Mouse (Mus musculus): Measurements from ENCODE around the gene Fscn2. TPM values are rescaled to one million over a fixed set of nuclear protein-coding genes. Genes with fewer than 3 reads are reported as not detected.
A peak's percentile ranks its signal among the peaks of the same experiment; 100 is the strongest.

Fscn2 gene
- polyA plus RNA-seq (2014; fragmentation: Nextera tagmentation; extraction: Ambion mirVana) = 1.0 TPM in 1 of 2 replicates, not detected in the other

- DNase-seq (ENCODE audit: low spot score) (no peak), ATAC-seq (replicated peaks; ENCODE audit: low FRiP score) (no peak)
- H3K4me2 ChIP-seq (ENCODE audit: low read depth, low read length, severe bottlenecking) = no peak within 1 kb of the TSS
- 65% methylated on average over 10 of the region's 10 CpGs for WGBS
- no peaks in the 10 kb centered on the region for H3K36me3 ChIP-seq (ENCODE audit: control insufficient read depth, insufficient read depth, low read length)
- H3K27ac ChIP-seq (ENCODE audit: low read depth, low read length) = no peak within 1 kb of the TSS
- H3K27me3 ChIP-seq (ENCODE audit: control insufficient read depth, insufficient read depth, low read length) = 0 out of 2 replicates have a peak, but pooled peaks cover 2% of the 10 kb centered on the region
- no peak within 1 kb of the TSS for H3K9ac ChIP-seq (ENCODE audit: low read length)
- H3K4me3 ChIP-seq (ENCODE audit: low read depth, low read length) = no peak within 1 kb of the TSS
- peaks cover 10% of the 10 kb centered on the region for H3K4me1 ChIP-seq (replicated peaks; ENCODE audit: control insufficient read depth, insufficient read depth, low read length)
- H3K9me3 ChIP-seq (ENCODE audit: control insufficient read depth, low read length) = no peaks in the 10 kb centered on the region
Measured at GRCm38 (mm10) chr11:120361295-120361694, at the start of gene Fscn2. Gene Fscn2 (plus strand): TSS chr11:120361534.

- H3K9ac ChIP-seq (ENCODE audit: low read length) = peak overlapping the region; percentile 80
- DNase-seq (ENCODE audit: low spot score) = peak; percentile 61
- H3K27ac ChIP-seq (ENCODE audit: low read depth, low read length) = peak overlapping the region; percentile 86
- peak overlapping the region; percentile 37 for H3K4me3 ChIP-seq (ENCODE audit: low read depth, low read length)
- WGBS = 49% methylated on average over 10 of the region's 10 CpGs
- H3K4me1 ChIP-seq (replicated peaks; ENCODE audit: control insufficient read depth, insufficient read depth, low read length) = peaks cover 31% of the 10 kb centered on the region
- H3K4me2 ChIP-seq (ENCODE audit: low read depth, low read length, severe bottlenecking) = peak overlapping the region; percentile 77
- no peak; the same call in 1 of the 2 replicates for ATAC-seq (replicated peaks; ENCODE audit: low FRiP score)
- H3K9me3 ChIP-seq (ENCODE audit: control insufficient read depth, low read length) = no peaks in the 10 kb centered on the region
- H3K27me3 ChIP-seq (ENCODE audit: control insufficient read depth, insufficient read depth, low read length) = peaks cover 6% of the 10 kb centered on the region
- H3K36me3 ChIP-seq (ENCODE audit: control insufficient read depth, insufficient read depth, low read length) = no peaks in the 10 kb centered on the region
Measured at GRCm38 (mm10) chr11:120311561-120311960, 49.8 kb upstream of the Fscn2 start.

GRCm38 (mm10) chr11:120312069-120312468 is 49.3 kb upstream of the Fscn2 start:
- DNase-seq (ENCODE audit: low spot score) (no peak), ATAC-seq (replicated peaks; ENCODE audit: low FRiP score) (no peak)
- H3K9ac ChIP-seq (ENCODE audit: low read length) = peak overlapping the region; percentile 17
- H3K4me2 ChIP-seq (ENCODE audit: low read depth, low read length, severe bottlenecking) = no peak overlapping the region
- no peak overlapping the region for H3K4me3 ChIP-seq (ENCODE audit: low read depth, low read length)
- no peaks in the 10 kb centered on the region for H3K36me3 ChIP-seq (ENCODE audit: control insufficient read depth, insufficient read depth, low read length)
- peaks cover 32% of the 10 kb centered on the region for H3K4me1 ChIP-seq (replicated peaks; ENCODE audit: control insufficient read depth, insufficient read depth, low read length)
- peak overlapping the region; percentile 86; the same call in 1 of the 2 replicates for H3K27ac ChIP-seq (ENCODE audit: low read depth, low read length)
- peaks cover 2% of the 10 kb centered on the region; the same call in 1 of the 2 replicates for H3K27me3 ChIP-seq (ENCODE audit: control insufficient read depth, insufficient read depth, low read length)
- 77% methylated on average over 6 of the region's 6 CpGs for WGBS
- no peaks in the 10 kb centered on the region for H3K9me3 ChIP-seq (ENCODE audit: control insufficient read depth, low read length)

- Histone ChIP-seq H3K4me1 (replicated peaks; ENCODE audit: control insufficient read depth, insufficient read depth, low read length) (peaks cover 27% of the 10 kb centered on the region), H3K4me3 (ENCODE audit: low read depth, low read length) (no peak overlapping the region), H3K27me3 (ENCODE audit: control insufficient read depth, insufficient read depth, low read length) (no peaks in the 10 kb centered on the region), H3K27ac (ENCODE audit: low read depth, low read length) (no peak overlapping the region), H3K9ac (ENCODE audit: low read length) (no peak overlapping the region; the same call in 1 of the 2 replicates), H3K9me3 (ENCODE audit: control insufficient read depth, low read length) (no peaks in the 10 kb centered on the region), H3K4me2 (ENCODE audit: low read depth, low read length, severe bottlenecking) (0 out of 2 replicates have a peak overlapping the region, but pooled peaks have one; percentile 2), H3K36me3 (ENCODE audit: control insufficient read depth, insufficient read depth, low read length) (no peaks in the 10 kb centered on the region)
- ATAC-seq (replicated peaks; ENCODE audit: low FRiP score) (no peak), DNase-seq (ENCODE audit: low spot score) (peak; percentile 35)
- 50% methylated on average over 6 of the region's 6 CpGs for WGBS
Measured at GRCm38 (mm10) chr11:120313906-120314685, 47.2 kb upstream of the Fscn2 start.

- Histone ChIP-seq H3K27me3 (ENCODE audit: control insufficient read depth, insufficient read depth, low read length) (no peaks in the 10 kb centered on the region), H3K27ac (ENCODE audit: low read depth, low read length) (peak overlapping the region; percentile 95), H3K4me2 (ENCODE audit: low read depth, low read length, severe bottlenecking) (peak overlapping the region; percentile 61), H3K9me3 (ENCODE audit: control insufficient read depth, low read length) (no peaks in the 10 kb centered on the region), H3K4me1 (replicated peaks; ENCODE audit: control insufficient read depth, insufficient read depth, low read length) (peaks cover 27% of the 10 kb centered on the region), H3K9ac (ENCODE audit: low read length) (peak overlapping the region; percentile 83), H3K36me3 (ENCODE audit: control insufficient read depth, insufficient read depth, low read length) (no peaks in the 10 kb centered on the region), H3K4me3 (ENCODE audit: low read depth, low read length) (peak overlapping the region; percentile 36; the same call in 1 of the 2 replicates)
- ATAC-seq (replicated peaks; ENCODE audit: low FRiP score) (no peak), DNase-seq (ENCODE audit: low spot score) (no peak)
- WGBS = 40% methylated on average over 16 of the region's 16 CpGs
Measured at GRCm38 (mm10) chr11:120314721-120315415, 46.5 kb upstream of the Fscn2 start.

GRCm38 (mm10) chr11:120315416-120315761 is 45.9 kb upstream of the Fscn2 start:
- H3K27me3 ChIP-seq (ENCODE audit: control insufficient read depth, insufficient read depth, low read length) = no peaks in the 10 kb centered on the region
- H3K9me3 ChIP-seq (ENCODE audit: control insufficient read depth, low read length) = no peaks in the 10 kb centered on the region
- peaks cover 25% of the 10 kb centered on the region for H3K4me1 ChIP-seq (replicated peaks; ENCODE audit: control insufficient read depth, insufficient read depth, low read length)
- peak overlapping the region; percentile 95 for H3K27ac ChIP-seq (ENCODE audit: low read depth, low read length)
- peak overlapping the region; percentile 36 for H3K4me3 ChIP-seq (ENCODE audit: low read depth, low read length)
- peak overlapping the region; percentile 61 for H3K4me2 ChIP-seq (ENCODE audit: low read depth, low read length, severe bottlenecking)
- H3K9ac ChIP-seq (ENCODE audit: low read length) = peak overlapping the region; percentile 83
- no peaks in the 10 kb centered on the region for H3K36me3 ChIP-seq (ENCODE audit: control insufficient read depth, insufficient read depth, low read length)
- DNase-seq (ENCODE audit: low spot score) (peak; percentile 48), ATAC-seq (replicated peaks; ENCODE audit: low FRiP score) (no peak)
- WGBS = 37% methylated on average over 4 of the region's 4 CpGs

- Histone ChIP-seq H3K27me3 (ENCODE audit: control insufficient read depth, insufficient read depth, low read length) (no peaks in the 10 kb centered on the region), H3K4me3 (ENCODE audit: low read depth, low read length) (peak overlapping the region; percentile 36), H3K9ac (ENCODE audit: low read length) (peak overlapping the region; percentile 83), H3K4me2 (ENCODE audit: low read depth, low read length, severe bottlenecking) (peak overlapping the region; percentile 61), H3K9me3 (ENCODE audit: control insufficient read depth, low read length) (no peaks in the 10 kb centered on the region), H3K4me1 (replicated peaks; ENCODE audit: control insufficient read depth, insufficient read depth, low read length) (peaks cover 24% of the 10 kb centered on the region), H3K36me3 (ENCODE audit: control insufficient read depth, insufficient read depth, low read length) (no peaks in the 10 kb centered on the region), H3K27ac (ENCODE audit: low read depth, low read length) (peak overlapping the region; percentile 95)
- DNase-seq (ENCODE audit: low spot score) (peak; percentile 95), ATAC-seq (replicated peaks; ENCODE audit: low FRiP score) (peak; percentile 96)
- WGBS = 8% methylated on average over 37 of the region's 37 CpGs
Measured at GRCm38 (mm10) chr11:120315832-120316689, 45.3 kb upstream of the Fscn2 start.

- Histone ChIP-seq H3K27ac (ENCODE audit: low read depth, low read length) (peak overlapping the region; percentile 95), H3K9me3 (ENCODE audit: control insufficient read depth, low read length) (no peaks in the 10 kb centered on the region), H3K4me1 (replicated peaks; ENCODE audit: control insufficient read depth, insufficient read depth, low read length) (peaks cover 17% of the 10 kb centered on the region), H3K27me3 (ENCODE audit: control insufficient read depth, insufficient read depth, low read length) (no peaks in the 10 kb centered on the region), H3K4me3 (ENCODE audit: low read depth, low read length) (peak overlapping the region; percentile 36), H3K4me2 (ENCODE audit: low read depth, low read length, severe bottlenecking) (peak overlapping the region; percentile 61), H3K36me3 (ENCODE audit: control insufficient read depth, insufficient read depth, low read length) (no peaks in the 10 kb centered on the region), H3K9ac (ENCODE audit: low read length) (peak overlapping the region; percentile 83)
- WGBS = 34% methylated on average over 13 of the region's 13 CpGs
- no peak; the same call in 1 of the 2 replicates for ATAC-seq (replicated peaks; ENCODE audit: low FRiP score)
- peak; percentile 71 for DNase-seq (ENCODE audit: low spot score)
Measured at GRCm38 (mm10) chr11:120316690-120317254, 44.6 kb upstream of the Fscn2 start.

Measured in forebrain, embryonic 11.5 days (tissue).